Mouse (Mus musculus): ENCODE data around the gene Rps19.

GRCm38 (mm10) chr7:24886308-24886633 is 2.1 kb downstream of the Rps19 start:
- TF ChIP-seq EP300 (IDR thresholded peaks at IDR 0.05; ENCODE audit: insufficient read depth, low read depth, low read length) (no peak), CTCF (IDR thresholded peaks at IDR 0.05; ENCODE audit: low read depth, low read length) (no peak), POLR2A (IDR thresholded peaks at IDR 0.05; ENCODE audit: insufficient read depth, low read length) (no peak)

Measured in ES-Bruce4 (cell line).